In genomic region chr13:91459896-91460620, GRCm38 (mm10) we compare ENCODE assay signal across 8 mouse cellular contexts. TPM values are rescaled to one million over a fixed set of nuclear protein-coding genes. Genes with fewer than 3 reads are reported as not detected.
DNase-seq lines count a peak whose midpoint lies in the region; ATAC-seq and TF ChIP-seq lines count a peak whose summit lies in the region.

TSS of gene Ssbp2 (plus strand) at chr13:91460283.

- H3K27me3 ChIP-seq in thymus, adult 2 months (ENCODE audit: control insufficient read depth, insufficient read depth, low read length): no peaks in the 10 kb centered on the region
- H3K27me3 ChIP-seq in heart, adult 2 months (ENCODE audit: control insufficient read depth, insufficient read depth, low read length): peaks cover 2% of the 10 kb centered on the region; the same call in 1 of the 2 replicates

- peak within 1 kb of the TSS; percentile 95 for H3K9ac ChIP-seq in heart, adult 2 months (ENCODE audit: low read depth, low read length)

- TF ChIP-seq CTCF in thymus, adult 2 months (IDR thresholded peaks at IDR 0.05; ENCODE audit: borderline replicate concordance, control insufficient read depth, extremely low read depth, insufficient read depth, low read length, poor library complexity): no peak
- no peak for TF ChIP-seq CTCF in cortical plate, adult 2 months (IDR thresholded peaks at IDR 0.05; ENCODE audit: extremely low read depth, insufficient read depth, low read length)
- TF ChIP-seq CTCF in heart, adult 2 months (IDR thresholded peaks at IDR 0.05): no peak
- TF ChIP-seq CTCF in layer of hippocampus, adult 2 months (conservative IDR thresholded peaks at IDR 0.05): no peak

- peak within 1 kb of the TSS; percentile 77 for H3K4me3 ChIP-seq in thymus, adult 2 months (ENCODE audit: control insufficient read depth, insufficient read depth, low read length)
- H3K4me3 ChIP-seq in cortical plate, adult 2 months (ENCODE audit: insufficient read depth, low read length): peak within 1 kb of the TSS; percentile 44
- H3K4me3 ChIP-seq in heart, adult 2 months: peak within 1 kb of the TSS; percentile 75
- peak within 1 kb of the TSS; percentile 68 for H3K4me3 ChIP-seq in layer of hippocampus, adult 2 months

- WGBS in thymus, adult 2 months: 17% methylated on average over 29 of the region's 29 CpGs
- WGBS in heart, adult 2 months: 10% methylated on average over 29 of the region's 29 CpGs

- intact Hi-C loops in heart, adult 2 months (cut with DNase I): loop anchor here (1.0 to 5.0 kb wide), 4 partner anchors 39 to 533 kb away; partner anchors contain the start of gene Atg10

- TF ChIP-seq EP300 in heart, adult 2 months (IDR thresholded peaks at IDR 0.05; ENCODE audit: insufficient read depth, low read depth, low read length): no peak

- no peak for TF ChIP-seq POLR2A in thymus, adult 2 months (IDR thresholded peaks at IDR 0.05; ENCODE audit: control insufficient read depth, extremely low read depth, insufficient read depth, low read length, poor library complexity)
- no peak for TF ChIP-seq POLR2A in cortical plate, adult 2 months (IDR thresholded peaks at IDR 0.05; ENCODE audit: extremely low read depth, insufficient read depth, low read length)
- peak; percentile 26; the same call in 1 of the 2 replicates for TF ChIP-seq POLR2A in heart, adult 2 months (IDR thresholded peaks at IDR 0.05; ENCODE audit: insufficient read depth, low read depth, low read length)

- DNase-seq in thymus, adult 2 months: no peak
- no peak for DNase-seq in thymus, postnatal 14 days
- DNase-seq in heart, adult 2 months: no peak
- DNase-seq in layer of hippocampus, adult 2 months (ENCODE audit: low spot score in 2 of 2): peak; percentile 17 to 24
- DNase-seq in Muller cell, postnatal 12 days (ENCODE audit: inconsistent ontology term): no peak
- DNase-seq in right cerebral cortex, postnatal 14 days: no peak

- H3K27ac ChIP-seq in thymus, adult 2 months (ENCODE audit: control insufficient read depth, insufficient read depth, low read length): peak within 1 kb of the TSS; percentile 68
- H3K27ac ChIP-seq in cortical plate, adult 2 months (ENCODE audit: insufficient read depth, low read length): peak within 1 kb of the TSS; percentile 100
- peak within 1 kb of the TSS; percentile 97 for H3K27ac ChIP-seq in heart, adult 2 months
- H3K27ac ChIP-seq in layer of hippocampus, adult 2 months: peak within 1 kb of the TSS; percentile 100

- no peaks in the 10 kb centered on the region for H3K36me3 ChIP-seq in thymus, adult 2 months (ENCODE audit: control insufficient read depth, insufficient read depth, low read length)
- no peaks in the 10 kb centered on the region for H3K36me3 ChIP-seq in heart, adult 2 months (ENCODE audit: control insufficient read depth, insufficient read depth, low read length)

- ATAC-seq in megakaryocyte, adult 5-6 weeks (ENCODE audit: poor library complexity, severe bottlenecking): peak; percentile 23

- H3K4me1 ChIP-seq in thymus, adult 2 months (replicated peaks; ENCODE audit: control insufficient read depth, insufficient read depth, low read length): peaks cover 7% of the 10 kb centered on the region
- peaks cover 7% of the 10 kb centered on the region; the same call in 1 of the 2 replicates for H3K4me1 ChIP-seq in cortical plate, adult 2 months (ENCODE audit: control insufficient read depth, insufficient read depth, low read length)
- H3K4me1 ChIP-seq in heart, adult 2 months (ENCODE audit: control insufficient read depth, insufficient read depth, low read length): peaks cover 1% of the 10 kb centered on the region; the same call in 1 of the 2 replicates

- peaks cover 2% of the 10 kb centered on the region; the same call in 1 of the 2 replicates for H3K79me2 ChIP-seq in heart, adult 2 months (replicated peaks; ENCODE audit: control insufficient read depth, insufficient read depth, low read length)

RNA-seq across cellular contexts. Expression of gene Ssbp2, which starts in this region (rescaled TPM):
- 115 and 125 TPM in 2 replicates for polyA plus RNA-seq in thymus, adult 2 months (2012; rRNA removed)
- 104 and 107 TPM in 2 replicates for polyA plus RNA-seq in cortical plate, adult 2 months (2012; rRNA removed)
- 10 to 100 TPM; 39.0 to 40.4 TPM for total RNA-seq in heart, adult 2 months (2021)
- polyA plus RNA-seq in heart, adult 2 months (2012; rRNA removed): 25.0 and 43.9 TPM in 2 replicates
- total RNA-seq in layer of hippocampus, adult 2 months (2021): 100 to 1,000 TPM; 128 to 131 TPM
- 44.8 and 48.9 TPM in 2 replicates for total RNA-seq in megakaryocyte, adult 5-6 weeks (2015)
- 30.6 and 34.8 TPM in 2 replicates for total RNA-seq in megakaryocyte, adult 5-6 weeks (2017)

Comparison
In these comparisons a context has a peak if more than half of its experiments do, and no peak if none do; other contexts are left out.
1. DNase-seq: peak in layer of hippocampus, adult 2 months (2 of 2); none in thymus, adult 2 months (single experiment), thymus, postnatal 14 days (single experiment), heart, adult 2 months (0 of 2), Muller cell, postnatal 12 days (single experiment) and right cerebral cortex, postnatal 14 days (single experiment).
2. Peak in every context shown above with its lines, with median percentiles within 50 percentile points of each other: H3K27ac ChIP-seq and H3K4me3 ChIP-seq.